ENCODE assay signal across 26 mouse cellular contexts in the genomic region with DNA sequence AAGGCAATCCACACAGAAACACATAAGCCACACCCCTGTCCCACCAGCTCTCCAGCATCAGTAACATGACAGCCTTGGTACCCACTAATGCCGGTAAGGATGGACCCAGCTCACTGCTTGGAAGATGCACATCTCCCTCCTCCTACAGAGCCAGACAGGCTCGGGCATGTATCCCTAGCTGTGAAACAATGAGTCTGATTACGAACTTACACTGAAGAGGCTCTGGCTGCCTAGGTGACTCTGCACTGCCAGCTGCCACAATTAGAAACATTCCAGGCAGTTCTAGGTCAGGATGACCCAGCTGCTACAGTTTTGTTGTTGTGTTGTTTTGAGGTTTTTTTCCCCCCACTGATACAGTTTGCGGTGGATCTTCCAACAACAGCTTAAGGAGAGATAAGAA. TPM values are rescaled to one million over a fixed set of nuclear protein-coding genes. Genes with fewer than 3 reads are reported as not detected.
A peak's percentile ranks its signal among the peaks of the same experiment; 100 is the strongest.
DNase-seq lines count a peak whose midpoint lies in the region; ATAC-seq lines count a peak whose summit lies in the region.
"Had no signal": no experiment of that assay in that cellular context is flagged by ENCODE, and none has a peak within 500 bp of the region (broad histone marks: within the 10 kb centered on the region; RNA-seq: fewer than 3 reads in every experiment).

No protein-coding gene starts in this region.

- no peak overlapping the region for H3K4me2 ChIP-seq in heart, embryonic 11.5 days
- H3K4me2 ChIP-seq in embryonic facial prominence, embryonic 14.5 days (ENCODE audit: low read depth, low read length) = no peak overlapping the region
- H3K4me2 ChIP-seq: hindbrain, embryonic 13.5 days; limb, embryonic 13.5 days; liver, embryonic 12.5 days; midbrain, embryonic 13.5 days; neural tube, embryonic 12.5 days had no signal

- no peaks in the 10 kb centered on the region for H3K36me3 ChIP-seq in heart, embryonic 11.5 days (ENCODE audit: control insufficient read depth, insufficient read depth, low read length)
- H3K36me3 ChIP-seq in embryonic facial prominence, embryonic 14.5 days (ENCODE audit: control insufficient read depth, insufficient read depth, low read length) = no peaks in the 10 kb centered on the region
- H3K36me3 ChIP-seq: hindbrain, embryonic 13.5 days; limb, embryonic 13.5 days; liver, embryonic 12.5 days; midbrain, embryonic 13.5 days; neural tube, embryonic 12.5 days had no signal

- H3K4me1 ChIP-seq in heart, embryonic 11.5 days (ENCODE audit: control insufficient read depth, insufficient read depth, low read length) = peaks cover 22% of the 10 kb centered on the region
- no peaks in the 10 kb centered on the region for H3K4me1 ChIP-seq in embryonic facial prominence, embryonic 14.5 days (ENCODE audit: control insufficient read depth, insufficient read depth, low read length)
- H3K4me1 ChIP-seq: hindbrain, embryonic 13.5 days; limb, embryonic 13.5 days; liver, embryonic 12.5 days had no signal

- no peaks in the 10 kb centered on the region for H3K27me3 ChIP-seq in heart, embryonic 11.5 days (ENCODE audit: control insufficient read depth, insufficient read depth, low read length)
- H3K27me3 ChIP-seq in embryonic facial prominence, embryonic 14.5 days (replicated peaks; ENCODE audit: control insufficient read depth, insufficient read depth, low read length) = no peaks in the 10 kb centered on the region
- H3K27me3 ChIP-seq: CH12.LX; hindbrain, embryonic 13.5 days; limb, embryonic 13.5 days; liver, embryonic 12.5 days; midbrain, embryonic 13.5 days; neural tube, embryonic 12.5 days had no signal

- no peak for ATAC-seq in heart, embryonic 11.5 days (replicated peaks; ENCODE audit: insufficient number of reproducible peaks, low FRiP score, low TSS enrichment)
- ATAC-seq in embryonic facial prominence, embryonic 14.5 days (ENCODE audit: low read depth) = no peak
- ATAC-seq: activated CD4-positive, CD25-positive, alpha-beta regulatory T cell, adult 4 months; forebrain, embryonic 16.5 days; liver, embryonic 12.5 days; midbrain, embryonic 13.5 days had no signal

- 42% methylated on average over 4 of the region's 4 CpGs for WGBS in heart, embryonic 11.5 days (ENCODE audit: insufficient replicate concordance)
- WGBS in embryonic facial prominence, embryonic 14.5 days = 63% methylated on average over 4 of the region's 4 CpGs

- no peak overlapping the region for H3K9ac ChIP-seq in heart, embryonic 11.5 days (ENCODE audit: low read depth, low read length)
- no peak overlapping the region for H3K9ac ChIP-seq in embryonic facial prominence, embryonic 14.5 days (ENCODE audit: low read depth, low read length)
- H3K9ac ChIP-seq: hindbrain, embryonic 13.5 days; limb, embryonic 13.5 days; liver, embryonic 12.5 days; midbrain, embryonic 13.5 days; neural tube, embryonic 12.5 days had no signal

- H3K27ac ChIP-seq in heart, embryonic 11.5 days (ENCODE audit: low read depth, low read length) = no peak overlapping the region
- H3K27ac ChIP-seq in embryonic facial prominence, embryonic 14.5 days (replicated peaks; ENCODE audit: low read depth, low read length) = no peak overlapping the region
- H3K27ac ChIP-seq: forebrain, embryonic 10.5 days; hindbrain, embryonic 13.5 days; limb, embryonic 13.5 days; liver, embryonic 12.5 days; midbrain, embryonic 13.5 days; neural tube, embryonic 12.5 days; stomach, postnatal 0 days had no signal

- no peaks in the 10 kb centered on the region for H3K9me3 ChIP-seq in heart, embryonic 11.5 days (replicated peaks; ENCODE audit: control insufficient read depth, low read length)
- no peaks in the 10 kb centered on the region for H3K9me3 ChIP-seq in embryonic facial prominence, embryonic 14.5 days (ENCODE audit: control insufficient read depth, low read length)
- H3K9me3 ChIP-seq: forebrain, embryonic 10.5 days; hindbrain, embryonic 13.5 days; limb, embryonic 13.5 days; liver, embryonic 12.5 days; midbrain, embryonic 13.5 days; neural tube, embryonic 12.5 days had no signal

- DNase-seq in heart, adult 11 months = peak; percentile 88
- peak; percentile 56 for DNase-seq in ovary, postnatal 36 days (ENCODE audit: low spot score)
- DNase-seq in ovary, postnatal 14 days (ENCODE audit: low spot score) = no peak
- DNase-seq in embryonic facial prominence, embryonic 14.5 days (ENCODE audit: low spot score) = peak; percentile 16
- DNase-seq in testis, postnatal 14 days (ENCODE audit: low spot score) = peak; percentile 78
- DNase-seq in urinary bladder, postnatal 25 days (ENCODE audit: low spot score) = no peak
- DNase-seq: adrenal gland, adult 8-10 months; cerebellum, adult 2 months; cerebellum, postnatal 36 days; embryo, embryonic 11 days; kidney, adult 11 months; kidney, postnatal 4 days; lung, adult 18-20 months; right cerebral cortex, postnatal 14 days; thymus, postnatal 14 days had no signal

- no peak overlapping the region for H3K4me3 ChIP-seq in heart, embryonic 11.5 days (ENCODE audit: low read depth, low read length)
- H3K4me3 ChIP-seq in embryonic facial prominence, embryonic 14.5 days (ENCODE audit: low read depth, low read length) = no peak overlapping the region
- H3K4me3 ChIP-seq: forebrain, embryonic 10.5 days; hindbrain, embryonic 13.5 days; limb, embryonic 13.5 days; liver, embryonic 12.5 days; midbrain, embryonic 13.5 days; neural tube, embryonic 12.5 days had no signal

RNA-seq across cellular contexts. Expression of gene Greb1, which starts 40.4 kb away (rescaled TPM):
- 1.9 and 3.1 TPM in 2 replicates for polyA plus RNA-seq in heart, embryonic 11.5 days (2014; fragmentation: Nextera tagmentation; extraction: Ambion mirVana)
- 1.3 TPM in 2 replicates for polyA plus RNA-seq in embryonic facial prominence, embryonic 14.5 days (2014; fragmentation: Nextera tagmentation; extraction: Ambion mirVana)

RNA-seq across cellular contexts. Expression of gene E2f6, which starts 50.5 kb away (rescaled TPM):
- polyA plus RNA-seq in heart, embryonic 11.5 days (2014; fragmentation: Nextera tagmentation; extraction: Ambion mirVana) = 56.0 and 59.7 TPM in 2 replicates
- polyA plus RNA-seq in embryonic facial prominence, embryonic 14.5 days (2014; fragmentation: Nextera tagmentation; extraction: Ambion mirVana) = 51.9 and 54.3 TPM in 2 replicates

Comparison
In these comparisons a context has a peak if more than half of its experiments do, and no peak if none do; other contexts are left out.
1. DNase-seq: peak in heart, adult 11 months (single experiment), ovary, postnatal 36 days (single experiment), embryonic facial prominence, embryonic 14.5 days (single experiment) and testis, postnatal 14 days (single experiment); none in ovary, postnatal 14 days (single experiment) and urinary bladder, postnatal 25 days (single experiment).